Mouse (Mus musculus) intestine, postnatal 0 days (tissue): ENCODE results near the gene Gdpd5. TPM values are rescaled to one million over a fixed set of nuclear protein-coding genes. Genes with fewer than 3 reads are reported as not detected.

ENCODE experiments used
- ATAC-seq: fragments of 200-750 bp; cut with Nextera tagmentation; 2 replicates; pipeline ENCODE4 v1.8.0; 2017; ENCODE audit warnings: mild to moderate bottlenecking, moderate TSS enrichment, moderate library complexity
- H3K27ac ChIP-seq: fragments of 300-500 bp; sonication (generic); 2 replicates; pipeline ENCODE4 v1.5.1; 2014; ENCODE audit warnings: mild to moderate bottlenecking, low read depth, low read length, moderate library complexity
- H3K27me3 ChIP-seq: fragments of 300-500 bp; sonication (generic); replicated peaks from 2 replicates; pipeline ENCODE4 v1.6.1; 2014; ENCODE audit warnings: low read length, mixed read lengths; ENCODE audit not compliant: control insufficient read depth, insufficient read depth
- H3K36me3 ChIP-seq: fragments of 300-500 bp; sonication (generic); 2 replicates; pipeline ENCODE4 v1.6.1; 2014; ENCODE audit warnings: mild to moderate bottlenecking, moderate library complexity; ENCODE audit not compliant: control insufficient read depth, insufficient read depth
- H3K4me1 ChIP-seq: fragments of 300-500 bp; sonication (generic); replicated peaks from 2 replicates; pipeline ENCODE4 v1.6.1; 2014; ENCODE audit warnings: antibody characterized with exemption, low read length, mixed read lengths; ENCODE audit not compliant: control insufficient read depth, insufficient read depth
- H3K4me2 ChIP-seq: fragments of 300-500 bp; sonication (generic); replicated peaks from 2 replicates; pipeline ENCODE4 v1.6.1; 2014; ENCODE audit warnings: low read depth, mild to moderate bottlenecking, moderate library complexity
- H3K4me3 ChIP-seq: fragments of 300-500 bp; sonication (generic); 2 replicates; pipeline ENCODE4 v1.5.1; 2014; ENCODE audit warnings: low read depth, low read length
- H3K9ac ChIP-seq: fragments of 300-500 bp; sonication (generic); 2 replicates; pipeline ENCODE4 v1.6.1; 2014; ENCODE audit warnings: mild to moderate bottlenecking, low read depth, low read length
- H3K9me3 ChIP-seq: fragments of 300-500 bp; sonication (generic); 2 replicates; pipeline ENCODE4 v1.6.1; 2016; ENCODE audit warnings: mixed run types; ENCODE audit not compliant: control insufficient read depth
- CTCF ChIP-seq: sonication (generic); IDR thresholded peaks from 2 replicates; pipeline ENCODE4 v1.5.1; 2016; ENCODE audit warnings: low read depth, mild to moderate bottlenecking, control low read depth, antibody characterized with exemption, moderate library complexity
- WGBS: fragments of 180-500 bp; shearing (Covaris S2); extraction: QIAGEN DNeasy Blood & Tissue Kit; methylation state at CpG from one replicate; pipeline ENCODE4 v1.1.7; 2014; 5-methylcytosine and 5-hydroxymethylcytosine counted together
- polyA plus RNA-seq: library from polyadenylated mRNA; unstranded; fragments of >200 nt; fragmentation: Nextera tagmentation; extraction: Ambion mirVana; gene quantifications from 2 replicates; pipeline ENCODE4 v1.2.1, GENCODE M21; 2015

The Gdpd5 gene
- polyA plus RNA-seq, 1 experiment from 2014 or later, result 15.7 TPM

GRCm38 (mm10) chr7:99441534-99442072, 60.4 kb downstream of the Gdpd5 start:
- ATAC-seq, result peak; percentile 53
- no peaks in the 10 kb centered on the region for H3K27me3 ChIP-seq
- H3K9me3 ChIP-seq, result no peaks in the 10 kb centered on the region
- WGBS, result 28% methylated on average over 6 of the region's 6 CpGs
- TF ChIP-seq CTCF, result no peak
- no peak overlapping the region for H3K9ac ChIP-seq
- H3K4me2 ChIP-seq, result no peak overlapping the region
- H3K36me3 ChIP-seq, result peaks cover 15% of the 10 kb centered on the region
- H3K4me3 ChIP-seq, result no peak overlapping the region
- H3K27ac ChIP-seq, result peak overlapping the region; percentile 24; the same call in 1 of the 2 replicates
- H3K4me1 ChIP-seq, result no peaks in the 10 kb centered on the region

GRCm38 (mm10) chr7:99443164-99443563, 62.0 kb downstream of the Gdpd5 start:
- Histone ChIP-seq H3K9ac (no peak overlapping the region), H3K27ac (no peak overlapping the region), H3K4me2 (no peak overlapping the region), H3K9me3 (no peaks in the 10 kb centered on the region), H3K4me3 (no peak overlapping the region), H3K36me3 (peaks cover 15% of the 10 kb centered on the region), H3K4me1 (no peaks in the 10 kb centered on the region), H3K27me3 (no peaks in the 10 kb centered on the region)
- TF ChIP-seq CTCF, result no peak
- WGBS, result 68% methylated on average over 5 of the region's 5 CpGs
- ATAC-seq, result no peak

GRCm38 (mm10) chr7:99444012-99444411, 62.8 kb downstream of the Gdpd5 start:
- no peaks in the 10 kb centered on the region for H3K9me3 ChIP-seq
- no peak overlapping the region for H3K4me2 ChIP-seq
- no peak overlapping the region for H3K27ac ChIP-seq
- peaks cover 15% of the 10 kb centered on the region for H3K36me3 ChIP-seq
- no peak for ATAC-seq
- H3K27me3 ChIP-seq, result no peaks in the 10 kb centered on the region
- H3K4me3 ChIP-seq, result no peak overlapping the region
- no peaks in the 10 kb centered on the region for H3K4me1 ChIP-seq
- H3K9ac ChIP-seq, result no peak overlapping the region
- 68% methylated on average over 6 of the region's 6 CpGs for whole genome bisulfite sequencing
- TF ChIP-seq CTCF, result peak; percentile 73

GRCm38 (mm10) chr7:99445833-99446232, 64.6 kb downstream of the Gdpd5 start:
- peak; percentile 78 for TF ChIP-seq CTCF
- no peaks in the 10 kb centered on the region for H3K4me1 ChIP-seq
- no peaks in the 10 kb centered on the region for H3K27me3 ChIP-seq
- no peak overlapping the region for H3K4me2 ChIP-seq
- H3K4me3 ChIP-seq, result no peak overlapping the region
- no peak for ATAC-seq
- no peak overlapping the region for H3K27ac ChIP-seq
- no peaks in the 10 kb centered on the region for H3K9me3 ChIP-seq
- WGBS, result 93% methylated on average over 2 of the region's 2 CpGs
- H3K36me3 ChIP-seq, result peaks cover 15% of the 10 kb centered on the region
- H3K9ac ChIP-seq, result no peak overlapping the region

GRCm38 (mm10) chr7:99447323-99447722, 66.1 kb downstream of the Gdpd5 start:
- no peak for TF ChIP-seq CTCF
- WGBS, result 80% methylated on average over 5 of the region's 5 CpGs
- Histone ChIP-seq H3K4me1 (no peaks in the 10 kb centered on the region), H3K4me2 (no peak overlapping the region), H3K27me3 (no peaks in the 10 kb centered on the region), H3K36me3 (peaks cover 8% of the 10 kb centered on the region), H3K9me3 (no peaks in the 10 kb centered on the region), H3K9ac (no peak overlapping the region), H3K27ac (no peak overlapping the region), H3K4me3 (no peak overlapping the region)
- ATAC-seq, result no peak

GRCm38 (mm10) chr7:99448619-99449018, 67.4 kb downstream of the Gdpd5 start:
- WGBS, result 68% methylated on average over 5 of the region's 5 CpGs
- no peaks in the 10 kb centered on the region for H3K4me1 ChIP-seq
- no peak overlapping the region for H3K4me3 ChIP-seq
- no peaks in the 10 kb centered on the region for H3K27me3 ChIP-seq
- no peak overlapping the region for H3K27ac ChIP-seq
- ATAC-seq, result no peak
- no peak overlapping the region for H3K9ac ChIP-seq
- no peaks in the 10 kb centered on the region for H3K9me3 ChIP-seq
- H3K4me2 ChIP-seq, result no peak overlapping the region
- H3K36me3 ChIP-seq, result peaks cover 8% of the 10 kb centered on the region
- TF ChIP-seq CTCF, result no peak

GRCm38 (mm10) chr7:99449063-99449462, 67.8 kb downstream of the Gdpd5 start:
- no peak for TF ChIP-seq CTCF
- Histone ChIP-seq H3K9ac (no peak overlapping the region), H3K4me2 (no peak overlapping the region), H3K27me3 (no peaks in the 10 kb centered on the region), H3K36me3 (peaks cover 8% of the 10 kb centered on the region), H3K4me1 (no peaks in the 10 kb centered on the region), H3K4me3 (no peak overlapping the region), H3K9me3 (no peaks in the 10 kb centered on the region), H3K27ac (no peak overlapping the region)
- 54% methylated on average over 8 of the region's 8 CpGs for WGBS
- ATAC-seq, result no peak
